Mouse (Mus musculus) adrenal gland, postnatal 0 days (tissue): ENCODE measurements around the gene Cpvl. TPM values are rescaled to one million over a fixed set of nuclear protein-coding genes. Genes with fewer than 3 reads are reported as not detected.

Experiments used
- polyA plus RNA-seq: library from polyadenylated mRNA; unstranded; fragments of >200 nt; fragmentation: Nextera tagmentation; extraction: Ambion mirVana; gene quantifications from 2 replicates; pipeline ENCODE4 v1.2.1, GENCODE M21; 2015

Gene Cpvl
- polyA plus RNA-seq, result 0.61 and 0.76 TPM in 2 replicates

DNA sequence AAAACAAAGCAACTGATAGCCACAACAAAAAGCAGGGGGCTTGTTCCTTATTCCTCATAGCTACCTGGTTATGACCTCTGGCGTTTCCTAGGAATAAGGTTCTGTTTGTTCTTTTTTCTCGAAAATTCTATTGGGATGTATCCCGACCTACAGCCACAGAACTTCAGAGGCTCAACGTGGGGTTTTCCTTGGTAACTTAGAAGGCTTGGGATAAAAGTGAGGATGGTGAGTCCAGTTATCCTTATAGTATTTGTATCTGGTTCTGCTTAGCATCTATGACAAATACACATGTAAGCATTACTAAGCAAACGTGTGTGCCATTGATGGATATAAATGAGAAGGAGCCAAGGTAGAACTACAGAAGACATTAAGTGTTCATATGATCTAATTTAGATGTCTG, at the start of gene Cpvl:
Cpvl (minus strand) TSS at position 101 of the 400 bp plus-strand sequence.

Other genes starting within 250 kb of the Cpvl start
- 31.3 and 50.0 TPM in 2 replicates for gene Tril, start 157.8 kb downstream of the Cpvl start, polyA plus RNA-seq
- gene Chn2, start 60.9 kb upstream of the Cpvl start, polyA plus RNA-seq, result 3.2 and 5.8 TPM in 2 replicates